Mouse (Mus musculus): ENCODE measurements around the gene Opa1.

GRCm38 (mm10) chr16:29659101-29659810, 80.1 kb downstream of the Opa1 start:
- TF ChIP-seq CTCF (IDR thresholded peaks at IDR 0.05; ENCODE audit: insufficient read depth, low read length) (no peak), POLR2A (IDR thresholded peaks at IDR 0.05; ENCODE audit: borderline replicate concordance, extremely low read depth, low read depth, low read length) (no peak)
